Mouse (Mus musculus) testis, adult 2 months (tissue): Measurements from ENCODE around the gene Mvb12b.

Experiments used
- CTCF ChIP-seq: fragments of 200-500 bp; IDR thresholded peaks from 2 replicates; pipeline ENCODE4 v1.5.1; 2012; ENCODE audit warnings: low read depth, mild to moderate bottlenecking, inconsistent platforms, low read length, moderate library complexity; ENCODE audit not compliant: control insufficient read depth, insufficient read depth, insufficient replicate concordance
- POLR2A ChIP-seq: fragments of 200-500 bp; IDR thresholded peaks from 2 replicates; pipeline ENCODE4 v1.6.1; 2012; ENCODE audit warnings: low read depth, mild to moderate bottlenecking, inconsistent platforms, low read length, moderate library complexity; ENCODE audit not compliant: control insufficient read depth

DNA sequence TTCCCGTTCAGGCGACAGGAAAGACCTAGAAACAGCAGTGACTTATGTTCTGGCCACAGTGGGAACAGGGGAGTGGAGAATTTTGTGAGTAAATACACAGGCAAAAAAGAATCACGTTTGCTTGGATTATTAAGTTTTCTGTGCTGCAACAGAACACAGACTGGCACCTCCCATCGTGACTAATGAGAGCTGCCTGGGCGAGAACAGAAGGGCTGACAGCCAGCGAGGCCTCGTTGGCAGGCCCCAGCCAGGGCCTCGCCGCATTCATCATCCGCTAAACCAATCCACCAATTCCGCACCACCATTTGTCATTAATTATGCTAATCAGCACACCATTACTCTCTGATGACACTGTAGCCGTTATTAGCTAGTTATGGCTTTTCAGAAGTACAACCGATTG, 102.2 kb downstream of the Mvb12b start:
- no peak for TF ChIP-seq CTCF
- no peak for TF ChIP-seq POLR2A
